Mouse (Mus musculus) kidney, adult 2 months (tissue): Measurements from ENCODE around the gene Plxdc2.

Source experiments
- CTCF ChIP-seq: fragments of 200-500 bp; conservative IDR thresholded peaks from 2 replicates; pipeline ENCODE4 v1.5.1; 2011; ENCODE audit warnings: low read depth, mild to moderate bottlenecking, control low read depth, low read length, moderate library complexity, mixed read lengths; ENCODE audit not compliant: insufficient read depth, insufficient read length
- POLR2A ChIP-seq: fragments of 200-500 bp; IDR thresholded peaks from one replicate; pipeline ENCODE4 v1.6.1; 2011; ENCODE audit warnings: low read depth, low read length, control low read depth

DNA sequence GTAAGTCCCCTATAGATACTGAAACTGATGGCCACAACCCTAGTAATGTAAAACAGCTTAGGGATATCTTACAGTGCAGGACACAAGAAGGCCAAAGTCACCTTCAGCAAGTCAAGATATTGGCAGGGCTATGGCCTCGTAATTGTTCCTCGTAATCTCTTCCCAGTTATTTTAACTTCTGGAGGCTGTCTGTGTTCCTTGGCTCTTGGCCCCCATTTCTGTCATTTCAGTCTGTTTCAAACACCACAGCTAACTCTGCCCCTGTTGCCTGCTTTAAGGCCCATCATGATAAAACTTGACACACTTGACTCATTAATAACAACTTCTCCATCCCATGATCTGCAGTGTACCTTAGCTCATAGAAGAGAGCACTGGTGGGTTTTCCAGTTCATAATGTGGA is 378.3 kb downstream of the Plxdc2 start:
- TF ChIP-seq CTCF (no peak), POLR2A (no peak)
